Mouse (Mus musculus) embryonic facial prominence, embryonic 13.5 days (tissue): ENCODE measurements at regions not wholly inside any gene's neighbourhood (a gene's known extent, or its start where the extent isn't known, plus 50 kb on each side); places are given as distances from the start of the nearest gene placed in this dataset.

Source experiments
- ATAC-seq: fragments of 200-750 bp; cut with Nextera tagmentation; 2 replicates; pipeline ENCODE4 v1.8.0; 2017; ENCODE audit warnings: low read depth; ENCODE audit not compliant: insufficient number of reproducible peaks, insufficient read depth, low FRiP score, low TSS enrichment
- H3K27ac ChIP-seq: fragments of 300-500 bp; sonication (generic); 2 replicates; pipeline ENCODE4 v1.5.1; 2015; ENCODE audit warnings: moderate library complexity, mild to moderate bottlenecking, inconsistent platforms
- H3K27me3 ChIP-seq: fragments of 300-500 bp; sonication (generic); 2 replicates; pipeline ENCODE4 v1.6.1; 2015; ENCODE audit warnings: mild to moderate bottlenecking, inconsistent platforms
- H3K36me3 ChIP-seq: fragments of 300-500 bp; sonication (generic); 2 replicates; pipeline ENCODE4 v1.6.1; 2015; ENCODE audit warnings: mild to moderate bottlenecking, inconsistent platforms
- H3K4me1 ChIP-seq: fragments of 300-500 bp; sonication (generic); 2 replicates; pipeline ENCODE4 v1.6.1; 2015; ENCODE audit warnings: inconsistent platforms
- H3K4me2 ChIP-seq: fragments of 300-500 bp; sonication (generic); 2 replicates; pipeline ENCODE4 v1.6.1; 2015; ENCODE audit warnings: moderate library complexity, mild to moderate bottlenecking, inconsistent platforms
- H3K4me3 ChIP-seq: fragments of 300-500 bp; sonication (generic); 2 replicates; pipeline ENCODE4 v1.5.1; 2015; ENCODE audit warnings: mild to moderate bottlenecking, inconsistent platforms
- H3K9ac ChIP-seq: fragments of 300-500 bp; sonication (generic); 2 replicates; pipeline ENCODE4 v1.6.1; 2015; ENCODE audit warnings: mild to moderate bottlenecking, inconsistent platforms
- H3K9me3 ChIP-seq: fragments of 300-500 bp; sonication (generic); 2 replicates; pipeline ENCODE4 v1.6.1; 2016; ENCODE audit warnings: inconsistent platforms
- WGBS: fragments of 180-500 bp; shearing (Covaris S2); methylation state at CpG from one replicate; pipeline ENCODE4 v1.1.7; 2015; ENCODE audit warnings: mixed read lengths; 5-methylcytosine and 5-hydroxymethylcytosine counted together

DNA sequence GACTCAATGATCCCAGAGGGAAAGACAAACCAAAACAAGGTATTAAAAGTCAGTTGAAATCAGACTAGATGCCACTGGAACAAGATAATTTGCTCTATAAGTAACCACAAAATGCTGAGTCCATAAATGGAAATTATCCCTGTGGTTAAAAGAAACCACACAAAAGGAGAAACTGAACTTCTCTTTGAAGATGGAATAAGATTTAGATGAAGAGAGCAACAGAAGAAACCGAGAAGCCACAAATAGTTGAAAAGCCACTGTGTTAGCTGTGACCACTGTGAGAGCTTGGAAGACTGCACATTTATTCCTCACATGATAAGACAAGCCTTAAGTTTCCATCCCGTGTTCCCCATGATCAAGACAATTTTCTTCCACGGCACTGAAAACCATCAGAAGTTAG lies 271.8 kb upstream of the Mad2l1 start:
- no peak overlapping the region for H3K4me3 ChIP-seq
- peak overlapping the region; percentile 44; the same call in 1 of the 2 replicates for H3K27ac ChIP-seq
- H3K27me3 ChIP-seq: 0 out of 2 replicates have a peak, but pooled peaks cover 3% of the 10 kb centered on the region
- no peaks in the 10 kb centered on the region for H3K36me3 ChIP-seq
- peaks cover 8% of the 10 kb centered on the region for H3K4me1 ChIP-seq
- H3K4me2 ChIP-seq: no peak overlapping the region
- no peaks in the 10 kb centered on the region for H3K9me3 ChIP-seq
- 25% methylated on average over 3 of the region's 3 CpGs for WGBS
- H3K9ac ChIP-seq: no peak overlapping the region
- ATAC-seq: no peak

GRCm38 (mm10) chr6:66263918-66264317 lies 271.3 kb upstream of the Mad2l1 start:
- no peak overlapping the region for H3K4me2 ChIP-seq
- peaks cover 8% of the 10 kb centered on the region for H3K4me1 ChIP-seq
- 0 out of 2 replicates have a peak, but pooled peaks cover 3% of the 10 kb centered on the region for H3K27me3 ChIP-seq
- H3K36me3 ChIP-seq: no peaks in the 10 kb centered on the region
- peak; percentile 48; the same call in 1 of the 2 replicates for ATAC-seq
- 63% methylated on average over 1 of the region's 1 CpGs for WGBS
- H3K4me3 ChIP-seq: no peak overlapping the region
- no peaks in the 10 kb centered on the region for H3K9me3 ChIP-seq
- H3K9ac ChIP-seq: no peak overlapping the region
- peak overlapping the region; percentile 66 for H3K27ac ChIP-seq

DNA sequence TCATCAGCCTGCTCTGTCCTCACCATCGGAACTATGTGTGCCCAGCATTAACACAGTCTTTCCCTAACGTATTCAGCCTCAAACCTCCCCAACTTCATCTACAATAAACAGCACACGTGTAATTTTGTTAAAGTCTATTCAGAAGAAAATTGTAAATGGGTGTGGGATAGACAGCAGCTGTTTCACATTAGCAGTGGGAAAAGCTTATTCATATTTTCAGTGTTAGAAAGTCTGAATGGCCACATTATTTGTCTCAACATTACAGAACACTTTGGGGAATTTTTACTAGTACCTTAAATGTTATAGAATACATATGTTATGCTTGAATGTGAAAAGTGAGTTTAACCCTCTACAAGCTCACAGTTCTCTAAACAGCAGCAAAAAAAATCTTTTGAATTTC lies 266.8 kb upstream of the Mad2l1 start:
- Histone ChIP-seq H3K27me3 (no peaks in the 10 kb centered on the region), H3K4me3 (no peak overlapping the region), H3K4me1 (peaks cover 13% of the 10 kb centered on the region), H3K4me2 (no peak overlapping the region), H3K9me3 (no peaks in the 10 kb centered on the region), H3K36me3 (no peaks in the 10 kb centered on the region), H3K27ac (0 out of 2 replicates have a peak overlapping the region, but pooled peaks have one; percentile 11), H3K9ac (no peak overlapping the region)
- WGBS: 21% methylated on average over 3 of the region's 3 CpGs
- no peak for ATAC-seq

GRCm38 (mm10) chr6:66271414-66272206 lies 263.6 kb upstream of the Mad2l1 start:
- Histone ChIP-seq H3K4me3 (no peak overlapping the region), H3K4me1 (peaks cover 10% of the 10 kb centered on the region), H3K9me3 (no peaks in the 10 kb centered on the region), H3K27ac (no peak overlapping the region), H3K27me3 (no peaks in the 10 kb centered on the region), H3K9ac (no peak overlapping the region), H3K36me3 (no peaks in the 10 kb centered on the region), H3K4me2 (no peak overlapping the region)
- ATAC-seq: no peak
- WGBS: 85% methylated on average over 6 of the region's 6 CpGs

DNA sequence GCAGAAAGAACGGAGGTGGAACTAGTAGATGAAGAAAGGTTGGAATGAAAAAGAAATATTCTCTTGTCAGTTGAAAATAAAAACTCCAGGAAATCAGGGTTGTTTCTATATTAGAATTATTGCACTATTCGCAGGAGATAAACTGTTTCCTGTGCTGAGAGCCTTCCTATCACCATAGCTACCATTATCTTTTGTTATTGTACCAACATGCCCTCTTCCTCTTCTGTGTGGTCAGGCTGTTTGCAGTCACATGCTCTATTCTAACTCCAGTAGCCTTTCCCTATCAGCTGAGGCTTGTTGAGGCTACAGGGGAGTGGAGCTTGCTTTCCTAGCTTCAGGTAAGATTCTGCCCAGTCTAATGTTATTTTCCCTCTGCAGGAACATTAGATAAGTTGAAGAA lies 263.0 kb upstream of the Mad2l1 start:
- no peaks in the 10 kb centered on the region for H3K27me3 ChIP-seq
- H3K36me3 ChIP-seq: no peaks in the 10 kb centered on the region
- WGBS: 91% methylated on average over 2 of the region's 2 CpGs
- no peak overlapping the region for H3K9ac ChIP-seq
- H3K9me3 ChIP-seq: no peaks in the 10 kb centered on the region
- H3K4me2 ChIP-seq: no peak overlapping the region
- H3K4me3 ChIP-seq: no peak overlapping the region
- no peak overlapping the region for H3K27ac ChIP-seq
- ATAC-seq: no peak
- peaks cover 10% of the 10 kb centered on the region for H3K4me1 ChIP-seq

DNA sequence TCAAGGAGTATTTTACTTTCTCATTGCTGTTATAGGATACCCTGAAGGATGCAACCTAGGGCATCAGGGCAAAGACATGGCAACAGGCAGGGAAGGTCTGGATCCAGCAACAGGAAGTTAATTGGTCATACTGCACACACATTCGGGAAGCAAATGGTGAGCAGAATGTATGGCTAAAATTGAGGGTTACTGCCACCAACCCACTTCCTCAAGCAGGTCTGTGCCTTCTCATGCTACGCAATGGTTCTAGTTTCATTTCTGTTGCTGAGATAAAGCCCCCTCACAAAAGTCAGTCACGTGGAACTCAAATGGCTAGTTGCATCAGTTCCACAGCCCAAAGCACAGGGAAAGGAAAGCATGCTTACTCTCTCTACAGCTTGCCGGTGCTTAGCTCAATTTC lies 260.5 kb upstream of the Mad2l1 start:
- ATAC-seq: no peak

DNA sequence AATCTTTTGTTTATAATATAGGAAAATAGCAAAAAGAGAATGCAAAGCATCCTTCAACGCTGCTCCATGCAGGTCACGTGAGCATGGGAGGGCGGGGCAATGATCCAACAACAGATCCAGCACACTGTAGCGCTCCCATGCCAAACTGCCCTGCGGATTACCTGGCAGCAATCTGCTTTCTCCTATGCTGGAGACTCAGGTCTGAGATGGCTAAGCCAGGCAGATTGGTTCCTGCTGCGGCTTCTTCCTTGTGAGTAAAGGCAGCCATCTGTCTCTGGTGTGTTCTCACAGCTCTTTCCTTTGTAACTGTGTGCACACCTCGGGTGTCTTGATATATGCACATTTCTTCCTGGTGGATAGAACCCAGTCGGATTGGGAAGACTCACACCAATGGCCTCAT lies 254.5 kb upstream of the Mad2l1 start:
- no peak overlapping the region for H3K27ac ChIP-seq
- WGBS: 85% methylated on average over 8 of the region's 8 CpGs
- no peaks in the 10 kb centered on the region for H3K9me3 ChIP-seq
- H3K4me2 ChIP-seq: no peak overlapping the region
- H3K9ac ChIP-seq: no peak overlapping the region
- no peaks in the 10 kb centered on the region for H3K36me3 ChIP-seq
- H3K27me3 ChIP-seq: no peaks in the 10 kb centered on the region
- H3K4me1 ChIP-seq: no peaks in the 10 kb centered on the region
- H3K4me3 ChIP-seq: no peak overlapping the region
- ATAC-seq: no peak

More for the DNA sequence above, 260.5 kb upstream of the Mad2l1 start:
- H3K36me3 ChIP-seq: no peaks in the 10 kb centered on the region
- H3K4me2 ChIP-seq: no peak overlapping the region
- H3K4me3 ChIP-seq: no peak overlapping the region
- H3K27ac ChIP-seq: no peak overlapping the region
- no peaks in the 10 kb centered on the region for H3K9me3 ChIP-seq
- H3K27me3 ChIP-seq: no peaks in the 10 kb centered on the region
- WGBS: 88% methylated on average over 4 of the region's 4 CpGs
- no peak overlapping the region for H3K9ac ChIP-seq
- H3K4me1 ChIP-seq: peaks cover 6% of the 10 kb centered on the region

GRCm38 (mm10) chr6:66282566-66283115 lies 252.5 kb upstream of the Mad2l1 start:
- H3K4me2 ChIP-seq: no peak overlapping the region
- H3K27me3 ChIP-seq: no peaks in the 10 kb centered on the region
- no peak overlapping the region for H3K27ac ChIP-seq
- no peak overlapping the region for H3K9ac ChIP-seq
- WGBS: 81% methylated on average over 6 of the region's 6 CpGs
- H3K9me3 ChIP-seq: no peaks in the 10 kb centered on the region
- ATAC-seq: no peak
- H3K4me3 ChIP-seq: no peak overlapping the region
- no peaks in the 10 kb centered on the region for H3K4me1 ChIP-seq
- no peaks in the 10 kb centered on the region for H3K36me3 ChIP-seq

GRCm38 (mm10) chr6:66283521-66283920 lies 251.7 kb upstream of the Mad2l1 start:
- Histone ChIP-seq H3K4me1 (no peaks in the 10 kb centered on the region), H3K27ac (no peak overlapping the region), H3K27me3 (no peaks in the 10 kb centered on the region), H3K4me2 (no peak overlapping the region), H3K9me3 (no peaks in the 10 kb centered on the region), H3K4me3 (no peak overlapping the region), H3K36me3 (no peaks in the 10 kb centered on the region), H3K9ac (no peak overlapping the region)
- ATAC-seq: no peak
- WGBS: 87% methylated on average over 4 of the region's 4 CpGs

DNA sequence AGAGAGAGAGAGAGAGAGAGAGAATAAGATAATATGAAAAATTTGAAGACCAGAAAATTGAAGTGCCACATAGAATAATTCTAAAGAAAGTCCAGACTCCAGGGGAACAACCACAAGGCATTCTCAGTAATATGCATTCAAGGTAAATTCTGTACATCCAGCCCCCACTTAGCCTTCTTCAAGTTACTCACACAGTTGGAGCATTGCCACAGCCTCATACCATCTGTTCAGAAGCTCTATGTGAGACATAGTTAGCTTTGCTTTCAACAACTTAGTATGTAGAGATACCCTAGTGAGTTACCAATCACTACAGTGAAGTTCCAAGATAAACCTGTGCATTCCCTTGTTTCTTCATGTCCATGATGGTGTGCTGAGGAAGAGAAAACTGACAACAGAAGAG lies 247.6 kb upstream of the Mad2l1 start:
- no peak for ATAC-seq
- Histone ChIP-seq H3K36me3 (no peaks in the 10 kb centered on the region), H3K4me1 (no peaks in the 10 kb centered on the region), H3K4me3 (no peak overlapping the region), H3K9ac (no peak overlapping the region), H3K27ac (no peak overlapping the region), H3K9me3 (no peaks in the 10 kb centered on the region), H3K27me3 (no peaks in the 10 kb centered on the region), H3K4me2 (no peak overlapping the region)

DNA sequence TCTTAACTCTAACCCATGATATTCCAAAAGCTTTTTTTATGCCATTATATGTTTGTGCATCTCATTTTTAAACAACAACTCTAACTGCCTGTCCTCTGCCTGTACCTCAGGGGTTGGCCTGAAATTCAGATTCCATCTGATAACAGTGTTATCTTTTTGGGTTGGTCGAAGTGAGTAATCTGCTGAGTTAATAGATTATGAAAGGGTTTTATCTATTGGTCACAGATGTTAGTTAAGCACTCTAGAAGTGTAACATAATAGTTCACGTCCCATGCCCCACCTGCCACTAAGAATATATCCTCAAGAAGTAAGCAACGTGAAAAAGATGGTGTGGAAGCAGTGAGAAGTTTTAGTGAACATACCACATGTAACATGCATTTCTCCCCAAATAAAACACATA lies 246.0 kb upstream of the Mad2l1 start:
- Histone ChIP-seq H3K27ac (no peak overlapping the region), H3K27me3 (no peaks in the 10 kb centered on the region), H3K4me2 (no peak overlapping the region), H3K9me3 (no peaks in the 10 kb centered on the region), H3K4me1 (no peaks in the 10 kb centered on the region), H3K4me3 (no peak overlapping the region), H3K36me3 (no peaks in the 10 kb centered on the region), H3K9ac (no peak overlapping the region)
- ATAC-seq: no peak
- 39% methylated on average over 3 of the region's 3 CpGs for WGBS

GRCm38 (mm10) chr6:66291576-66291975 lies 243.6 kb upstream of the Mad2l1 start:
- Histone ChIP-seq H3K36me3 (no peaks in the 10 kb centered on the region), H3K9me3 (no peaks in the 10 kb centered on the region), H3K4me2 (no peak overlapping the region), H3K27ac (no peak overlapping the region), H3K27me3 (no peaks in the 10 kb centered on the region), H3K9ac (no peak overlapping the region), H3K4me1 (no peaks in the 10 kb centered on the region), H3K4me3 (no peak overlapping the region)
- 52% methylated on average over 2 of the region's 2 CpGs for WGBS
- ATAC-seq: no peak
